Mouse (Mus musculus) retina, embryonic 14.5 days (tissue): ENCODE data around the gene Amz2.

Source experiments
- DNase-seq: peaks from one replicate; pipeline ENCODE4 v3.0.0-alpha.2; 2015; ENCODE audit warnings: low spot score

Amz2 gene

GRCm38 (mm10) chr11:109425392-109426271 is at the start of gene Amz2:
TSS of gene Amz2 (plus strand) at chr11:109425946.
- DNase-seq, result peak; percentile 99

DNA sequence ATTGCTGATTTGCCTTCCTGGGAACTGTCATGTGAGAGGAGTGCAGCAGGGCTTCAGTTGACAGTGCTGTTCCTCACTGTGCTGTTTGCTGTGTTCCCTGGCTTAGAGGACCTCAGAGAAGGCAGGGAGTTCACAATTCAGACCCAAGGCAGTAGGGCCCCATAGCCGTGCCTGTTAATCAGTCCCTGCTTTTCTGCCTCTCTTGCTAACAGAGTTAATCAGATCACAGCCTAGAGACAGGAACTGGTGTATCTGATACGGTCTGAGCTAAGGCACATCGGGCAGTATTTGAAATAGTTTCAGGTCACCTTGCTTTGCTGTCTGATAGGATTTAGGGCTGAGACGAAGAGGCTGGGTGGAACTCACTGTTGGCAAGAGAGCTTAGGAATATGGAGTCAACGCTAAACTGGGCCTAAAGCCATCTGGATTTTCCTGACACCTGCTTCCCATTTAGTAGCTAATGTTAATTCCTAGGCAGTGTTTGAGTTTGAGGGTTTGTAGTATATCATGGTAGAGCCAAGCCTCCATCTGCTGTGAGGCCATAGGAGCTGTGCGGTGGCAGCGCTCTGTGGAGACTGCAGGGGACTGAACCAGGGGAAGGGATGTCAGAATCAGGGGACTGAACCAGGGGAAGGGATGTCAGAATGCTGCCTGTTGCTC is 49.1 kb upstream of the Amz2 start:
- no peak for DNase-seq

DNA sequence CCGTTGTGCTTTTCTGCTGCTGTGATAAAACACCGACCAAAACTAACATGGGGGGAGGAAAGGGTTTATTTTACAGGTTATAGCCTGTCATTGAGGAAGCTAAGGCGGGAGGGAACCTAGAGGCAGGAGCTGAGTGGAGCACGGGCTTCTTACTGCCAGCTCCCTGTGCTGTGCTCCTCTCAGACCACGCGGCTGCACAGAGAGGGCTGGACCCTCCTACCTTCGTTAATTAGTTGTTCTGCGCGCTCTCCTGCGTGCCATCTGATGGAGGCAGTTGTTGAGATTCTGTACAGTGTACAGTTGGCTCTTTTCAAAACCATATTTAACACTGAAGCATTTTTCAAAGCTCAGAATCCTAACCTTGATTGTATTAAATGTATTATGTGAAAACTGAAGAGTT is 48.3 kb upstream of the Amz2 start:
- no peak for DNase-seq

- no peak for DNase-seq
These were observed 47.7 kb upstream of the Amz2 start for GRCm38 (mm10) chr11:109378051-109378450.

DNA sequence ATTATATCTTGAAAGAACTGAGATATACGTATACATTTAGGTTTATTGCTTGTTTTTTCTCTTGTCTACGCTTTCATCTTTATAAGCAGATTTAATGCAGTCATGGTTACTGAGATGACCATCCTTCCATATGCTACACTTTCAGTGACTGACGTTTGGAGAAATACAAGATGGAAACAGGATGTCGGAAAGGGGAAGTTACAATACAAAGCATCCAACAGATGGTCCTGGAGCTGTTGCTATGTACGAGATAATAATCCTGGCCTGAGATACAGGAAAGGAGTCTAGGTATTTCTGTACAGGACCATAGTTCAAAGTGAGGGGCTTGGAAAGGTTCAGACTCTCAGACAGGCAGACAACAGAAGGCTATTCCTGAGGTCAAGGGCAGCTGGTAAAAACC is 45.1 kb upstream of the Amz2 start:
- DNase-seq, result no peak

GRCm38 (mm10) chr11:109385296-109385695 is 40.5 kb upstream of the Amz2 start:
- DNase-seq, result no peak

GRCm38 (mm10) chr11:109389046-109389445 is 36.7 kb upstream of the Amz2 start:
- no peak for DNase-seq

DNA sequence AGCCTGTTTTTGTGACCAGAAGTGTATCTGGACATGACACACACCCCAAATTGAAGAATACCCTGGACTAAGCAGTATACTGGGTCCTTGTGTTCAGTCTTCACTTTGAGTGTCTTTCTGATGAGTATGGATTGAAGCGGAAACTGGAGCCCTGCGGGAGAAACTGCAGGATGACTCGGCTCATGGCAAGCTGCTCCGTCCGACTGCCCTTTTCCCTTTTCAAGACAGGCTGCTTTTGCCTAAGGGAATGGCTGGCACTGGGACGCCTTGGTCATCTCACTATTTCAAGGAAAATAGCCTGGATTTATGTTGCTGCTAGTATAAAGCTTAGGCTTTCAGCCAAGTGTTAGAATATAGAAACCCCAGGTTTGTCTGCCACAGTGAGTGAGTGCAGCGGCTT is 34.5 kb upstream of the Amz2 start:
- no peak for DNase-seq

DNA sequence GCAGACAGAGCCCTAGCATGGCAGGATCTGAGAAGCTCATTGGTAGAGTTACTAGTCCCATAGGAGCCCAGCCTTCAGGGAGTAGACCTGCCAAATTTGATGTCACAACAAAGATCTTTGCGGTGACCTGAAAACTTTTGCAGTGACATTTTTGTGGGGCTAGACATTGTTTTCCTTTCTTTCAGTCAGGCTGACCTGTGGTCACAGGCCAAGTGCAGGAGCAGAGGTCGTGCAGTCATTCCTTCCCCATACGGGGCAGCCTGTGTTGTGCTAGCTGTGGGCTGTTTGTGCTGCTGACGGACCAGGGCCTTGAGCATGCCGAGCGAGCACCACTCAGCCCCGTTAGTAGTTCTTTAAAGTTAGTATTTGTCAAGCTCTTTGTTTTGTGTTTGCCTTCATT is 34.0 kb upstream of the Amz2 start:
- DNase-seq, result no peak

GRCm38 (mm10) chr11:109392601-109393000 is 33.1 kb upstream of the Amz2 start:
- no peak for DNase-seq

- no peak for DNase-seq
These were observed 31.0 kb upstream of the Amz2 start for GRCm38 (mm10) chr11:109394758-109395157.

- no peak for DNase-seq
These were observed 30.5 kb upstream of the Amz2 start for GRCm38 (mm10) chr11:109395291-109395690.

- no peak for DNase-seq
These were observed 19.3 kb upstream of the Amz2 start for GRCm38 (mm10) chr11:109406431-109406830.

GRCm38 (mm10) chr11:109410197-109410980 is 15.4 kb upstream of the Amz2 start:
- no peak for DNase-seq

DNA sequence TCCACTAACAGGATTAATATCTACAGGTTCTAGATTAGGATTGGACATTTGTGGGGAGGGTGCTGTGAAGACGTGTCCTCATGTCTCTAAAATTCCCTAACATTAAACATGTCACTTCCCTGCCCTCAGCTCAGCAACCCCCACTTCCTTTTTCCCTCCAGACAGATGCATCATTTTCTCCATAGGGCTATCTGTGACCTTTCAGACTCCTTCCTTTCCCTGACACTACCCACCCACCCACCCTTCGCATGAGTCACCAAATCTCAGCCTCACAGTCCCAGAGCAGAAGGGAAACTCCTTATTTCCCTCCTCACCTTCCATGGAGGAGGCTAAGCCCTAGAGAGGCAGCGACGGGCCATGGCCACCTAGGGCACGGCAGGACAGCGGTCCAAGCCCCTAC is 12.1 kb upstream of the Amz2 start, which contains the start of gene 9930022D16Rik:
Gene 9930022D16Rik, plus strand, starts transcription at position 301 of the 400 bp plus-strand sequence.
- DNase-seq, result no peak

GRCm38 (mm10) chr11:109414802-109415201 is 10.9 kb upstream of the Amz2 start:
- DNase-seq, result no peak

GRCm38 (mm10) chr11:109416709-109417420 is 8.9 kb upstream of the Amz2 start:
- no peak for DNase-seq

DNA sequence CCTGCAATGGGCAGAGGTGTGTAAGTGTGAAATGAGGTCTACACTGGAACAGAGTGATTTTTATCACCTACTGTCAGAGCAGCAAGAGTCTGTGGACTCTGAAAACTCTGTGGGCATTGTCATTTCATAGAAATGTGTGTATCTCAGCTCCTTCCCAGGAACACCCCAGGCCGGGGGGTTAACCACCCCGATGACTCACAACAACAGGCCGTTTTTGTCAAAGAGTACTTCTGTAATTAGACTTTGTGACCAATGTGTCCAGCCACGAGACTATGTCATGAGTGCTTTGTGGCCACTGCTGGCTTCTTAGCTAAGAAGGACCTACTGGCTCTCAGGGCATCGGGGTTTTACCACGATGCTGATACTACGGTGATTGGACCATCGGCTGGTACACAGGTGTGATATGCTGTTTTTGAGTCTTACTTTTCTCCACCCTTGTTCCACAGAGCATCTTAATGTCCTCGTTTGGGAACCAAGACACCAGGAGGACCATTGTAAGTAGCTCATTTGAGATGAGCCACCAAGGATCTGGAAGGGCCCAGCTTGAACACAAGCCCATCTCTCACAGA is 8.2 kb upstream of the Amz2 start:
- no peak for DNase-seq

DNA sequence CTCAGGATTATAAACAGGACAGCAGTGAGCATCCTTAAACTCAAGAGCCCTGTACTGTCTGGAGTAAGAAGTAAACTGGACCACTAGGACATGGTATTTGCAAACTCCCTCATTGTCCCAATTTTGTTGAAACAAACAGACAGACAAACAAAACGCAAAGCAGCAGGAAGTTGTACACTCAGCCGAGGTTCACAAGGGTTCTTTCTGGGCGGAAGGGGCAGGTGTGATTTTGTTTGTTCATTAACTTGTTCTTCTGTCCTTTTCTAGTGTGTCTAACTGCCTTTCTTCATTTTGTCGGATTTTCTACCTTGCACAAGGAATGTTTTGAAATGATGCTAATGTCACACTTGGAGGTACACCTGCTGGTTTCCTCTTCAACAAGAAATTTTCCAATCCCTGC is 6.3 kb upstream of the Amz2 start:
- DNase-seq, result no peak

DNA sequence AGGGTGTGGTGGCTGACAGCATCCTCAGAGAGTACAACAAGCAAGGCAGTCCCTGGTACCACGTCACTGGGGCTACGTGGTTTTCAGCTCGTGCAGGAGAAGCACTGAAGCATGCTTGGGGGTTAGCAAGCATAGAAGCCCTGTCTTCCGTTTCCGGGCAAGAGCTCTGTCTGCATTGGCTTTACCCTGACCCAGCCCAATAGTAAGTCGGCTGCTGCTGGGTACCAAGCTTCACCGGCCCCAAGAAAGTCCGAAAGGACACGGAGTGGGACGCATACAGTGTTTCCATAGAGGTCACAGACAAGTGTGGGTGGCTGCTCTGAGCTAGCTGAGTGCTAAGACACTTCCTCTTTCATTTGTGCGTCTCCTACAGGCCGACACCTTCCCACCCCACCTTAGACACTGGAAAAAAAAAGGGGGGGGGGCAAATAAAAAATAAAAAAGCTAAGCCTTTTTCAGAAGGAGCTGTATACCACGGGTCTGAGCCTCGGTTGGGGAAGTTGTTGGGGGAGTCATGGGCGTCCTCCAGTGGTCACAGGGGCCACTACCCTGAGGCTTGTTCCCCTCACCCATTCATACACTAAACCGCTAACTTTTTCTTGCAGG is 5.7 kb upstream of the Amz2 start:
- no peak for DNase-seq

GRCm38 (mm10) chr11:109420567-109420962 is 5.2 kb upstream of the Amz2 start:
- no peak for DNase-seq
